Mouse (Mus musculus) liver, embryonic 14.5 days (tissue): ENCODE data around the gene Ewsr1. TPM values are rescaled to one million over a fixed set of nuclear protein-coding genes. Genes with fewer than 3 reads are reported as not detected.
A peak's percentile ranks its signal among the peaks of the same experiment; 100 is the strongest.

Source experiments
- ATAC-seq: fragments of 200-750 bp; cut with Nextera tagmentation; 2 replicates; pipeline ENCODE4 v1.8.0; 2017; ENCODE audit warnings: moderate number of reproducible peaks, mild to moderate bottlenecking, moderate library complexity; ENCODE audit not compliant: insufficient read depth
- DNase-seq, 3 experiments: peaks; one replicate each; pipeline ENCODE4 v3.0.0-alpha.2; 2012 to 2013; ENCODE audit warnings: low read depth in 3 of 3, low spot score in 3 of 3
- H3K27ac ChIP-seq: fragments of 300-500 bp; sonication (generic); 2 replicates; pipeline ENCODE4 v1.5.1; 2014; ENCODE audit warnings: moderate library complexity, mild to moderate bottlenecking, control low read depth, inconsistent platforms
- H3K27me3 ChIP-seq: fragments of 300-500 bp; sonication (generic); 2 replicates; pipeline ENCODE4 v1.6.1; 2014; ENCODE audit warnings: mild to moderate bottlenecking, low read length, moderate library complexity; ENCODE audit not compliant: control insufficient read depth, insufficient read depth
- H3K36me3 ChIP-seq: fragments of 300-500 bp; sonication (generic); replicated peaks from 2 replicates; pipeline ENCODE4 v1.6.1; 2014; ENCODE audit warnings: low read depth; ENCODE audit not compliant: control insufficient read depth, insufficient read depth
- H3K4me1 ChIP-seq, 2 experiments: fragments of 200-500 bp in 1 of 2; fragments of 300-500 bp in 1 of 2; sonication (generic) in 1 of 2; replicated peaks; 2 replicates each; pipeline ENCODE4 v1.6.1; 2012 to 2014; ENCODE audit warnings: antibody characterized with exemption in 1 of 2, inconsistent platforms in 1 of 2, low read length in 1 of 2; ENCODE audit not compliant: control insufficient read depth in 2 of 2, insufficient read depth in 2 of 2
- H3K4me2 ChIP-seq: fragments of 300-500 bp; sonication (generic); 2 replicates; pipeline ENCODE4 v1.6.1; 2014; ENCODE audit warnings: low read depth, mild to moderate bottlenecking, control low read depth, moderate library complexity
- H3K4me3 ChIP-seq, 2 experiments: fragments of 200-500 bp in 1 of 2; fragments of 300-500 bp in 1 of 2; sonication (generic) in 1 of 2; 2 replicates each; pipeline ENCODE4 v1.5.1; 2012 to 2014; ENCODE audit warnings: low read depth in 2 of 2, low read length in 2 of 2, mild to moderate bottlenecking in 2 of 2, control low read depth in 1 of 2, inconsistent platforms in 1 of 2, moderate library complexity in 1 of 2; ENCODE audit not compliant: insufficient read depth in 1 of 2
- H3K9ac ChIP-seq: fragments of 300-500 bp; sonication (generic); replicated peaks from 2 replicates; pipeline ENCODE4 v1.6.1; 2014; ENCODE audit warnings: mild to moderate bottlenecking, control low read depth, moderate library complexity
- H3K9me3 ChIP-seq: fragments of 300-500 bp; sonication (generic); 2 replicates; pipeline ENCODE4 v1.6.1; 2016; ENCODE audit warnings: low read length, mixed read lengths; ENCODE audit not compliant: control insufficient read depth
- CTCF ChIP-seq: IDR thresholded peaks from 2 replicates; pipeline ENCODE4 v1.5.1; 2016; ENCODE audit warnings: antibody characterized with exemption, low read depth, control low read depth
- EP300 ChIP-seq: IDR thresholded peaks from 2 replicates; pipeline ENCODE4 v1.6.1; 2016; ENCODE audit warnings: antibody characterized with exemption, low read depth
- WGBS: fragments of 180-500 bp; shearing (Covaris S2); extraction: QIAGEN DNeasy Blood & Tissue Kit; methylation state at CpG from one replicate; pipeline ENCODE4 v1.1.7; 2014; ENCODE audit not compliant: insufficient replicate concordance; 5-methylcytosine and 5-hydroxymethylcytosine counted together
- polyA plus RNA-seq, 2 experiments: library from polyadenylated mRNA; depleted of rRNA in 1 of 2; stranded (reverse) in 1 of 2; unstranded in 1 of 2; fragments of >200 nt; fragmentation: Nextera tagmentation in 1 of 2; extraction: Ambion mirVana in 1 of 2; gene quantifications; 2 replicates each; pipeline versions ENCODE4 v1.2.1 to v1.2.3; 2012 to 2014

Ewsr1 gene
- polyA plus RNA-seq, 2 experiments = 113 to 220 TPM

DNA sequence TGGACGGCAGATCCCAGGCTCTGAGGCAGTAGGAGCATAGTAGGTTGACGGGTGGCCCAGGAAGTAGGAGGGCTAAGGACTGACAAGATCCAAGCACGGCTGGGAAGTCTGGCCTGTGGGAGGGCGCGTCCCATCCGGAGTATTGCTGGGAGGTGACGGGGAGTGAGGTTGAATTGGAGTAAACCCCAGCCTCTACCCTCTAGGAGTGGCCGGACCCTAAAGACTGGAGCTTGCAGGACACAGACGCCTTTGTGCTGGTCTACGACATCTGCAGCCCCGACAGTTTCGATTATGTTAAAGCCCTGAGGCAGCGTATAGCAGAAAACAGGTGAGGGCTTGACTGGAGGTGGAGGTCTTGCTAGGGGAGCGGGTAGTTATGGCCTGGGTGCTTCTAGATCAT lies 39.8 kb downstream of the Ewsr1 start:
- DNase-seq (no peak), ATAC-seq (no peak)
- H3K36me3 ChIP-seq = no peaks in the 10 kb centered on the region
- no peak overlapping the region for H3K9ac ChIP-seq
- peaks cover 89% of the 10 kb centered on the region for H3K27me3 ChIP-seq
- WGBS = 27% methylated on average over 14 of the region's 14 CpGs
- TF ChIP-seq EP300 (no peak), CTCF (no peak)
- H3K4me2 ChIP-seq = no peak overlapping the region
- H3K9me3 ChIP-seq = no peaks in the 10 kb centered on the region
- no peak overlapping the region for H3K27ac ChIP-seq
- H3K4me3 ChIP-seq = no peak overlapping the region
- peaks cover under 1 to 3% of the 10 kb centered on the region in 2 experiments; a peak in 1 of 4 replicates for H3K4me1 ChIP-seq

DNA sequence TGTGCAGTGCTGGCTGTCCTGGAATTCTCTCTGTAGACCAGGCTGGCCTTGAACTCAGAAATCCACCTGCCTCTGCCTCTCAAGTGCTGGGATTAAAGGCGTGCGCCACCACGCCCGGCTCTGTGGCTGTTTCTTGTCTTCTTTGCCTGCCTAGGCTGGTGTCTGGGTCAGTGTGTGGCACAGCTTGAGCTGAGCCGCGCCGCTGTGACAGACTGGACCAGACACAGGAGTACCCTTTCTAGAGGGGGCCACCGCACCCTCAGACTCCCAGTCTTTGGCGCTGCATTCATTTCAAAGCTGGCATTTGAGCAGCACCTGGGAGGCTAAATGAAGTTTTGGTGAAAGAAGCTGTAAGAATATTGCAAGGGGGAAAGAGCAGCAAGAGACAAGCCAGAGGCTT lies 40.3 kb downstream of the Ewsr1 start:
- Histone ChIP-seq H3K27me3 (peaks cover 86% of the 10 kb centered on the region), H3K27ac (no peak overlapping the region), H3K36me3 (no peaks in the 10 kb centered on the region), H3K9me3 (no peaks in the 10 kb centered on the region), H3K4me2 (no peak overlapping the region), H3K4me1 (no peaks in the 10 kb centered on the region; a peak in 1 of 4 replicates), H3K9ac (no peak overlapping the region), H3K4me3 (no peak overlapping the region)
- no peak for TF ChIP-seq EP300
- TF ChIP-seq CTCF = no peak
- no peak for DNase-seq
- 31% methylated on average over 9 of the region's 9 CpGs for WGBS
- no peak for ATAC-seq

DNA sequence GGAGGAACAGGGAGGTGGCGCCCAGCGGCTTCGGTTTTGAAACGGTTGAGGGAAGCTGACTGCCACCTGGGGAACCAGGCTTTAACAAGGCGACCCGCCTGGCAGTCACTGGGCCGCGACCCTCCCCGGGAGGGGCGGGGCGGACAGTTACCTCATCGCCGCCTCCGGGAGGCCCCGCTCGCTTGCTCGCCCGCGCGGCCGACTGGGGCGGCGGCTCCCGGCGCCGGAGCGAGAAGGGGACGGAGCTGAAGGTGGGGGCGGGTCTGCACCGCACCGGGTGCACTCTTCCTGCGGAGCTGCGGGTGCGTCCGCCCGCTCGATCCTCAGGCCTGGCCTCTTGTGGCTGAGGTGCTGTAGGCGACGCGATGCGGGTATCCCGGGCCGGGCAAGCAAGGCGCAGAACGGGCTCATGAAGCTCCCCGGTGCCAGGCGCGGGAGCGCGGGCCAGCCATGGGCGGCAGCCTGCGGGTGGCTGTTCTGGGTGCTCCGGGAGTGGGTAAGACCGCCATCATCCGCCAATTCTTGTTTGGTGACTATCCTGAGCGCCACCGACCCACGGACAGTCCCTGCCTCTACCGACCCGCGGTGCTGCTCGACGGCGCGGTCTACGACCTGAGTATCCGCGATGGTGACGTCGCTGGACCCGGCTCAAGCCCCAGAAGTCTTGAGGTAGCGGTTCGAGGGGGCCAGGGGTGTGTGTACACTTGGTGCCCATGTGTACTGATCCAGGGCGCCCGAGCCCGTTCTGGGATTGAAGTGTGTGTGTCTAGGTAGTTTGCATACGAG lies 41.0 kb downstream of the Ewsr1 start, which contains the start of gene Rasl10a:
Gene Rasl10a, plus strand, starts transcription at position 273 of the 786 bp plus-strand sequence.
- Histone ChIP-seq H3K4me1 (no peaks in the 10 kb centered on the region; a peak in 1 of 4 replicates), H3K36me3 (no peaks in the 10 kb centered on the region), H3K9ac (no peak within 1 kb of the TSS), H3K4me3 (peak within 1 kb of the TSS; percentile 8 to 46; a peak in 3 of 4 replicates), H3K4me2 (peak within 1 kb of the TSS; percentile 59), H3K9me3 (no peaks in the 10 kb centered on the region), H3K27me3 (peaks cover 79% of the 10 kb centered on the region), H3K27ac (no peak within 1 kb of the TSS)
- DNase-seq (no peak), ATAC-seq (no peak)
- WGBS = 2% methylated on average over 75 of the region's 77 CpGs
- no peak for TF ChIP-seq EP300
- no peak for TF ChIP-seq CTCF

DNA sequence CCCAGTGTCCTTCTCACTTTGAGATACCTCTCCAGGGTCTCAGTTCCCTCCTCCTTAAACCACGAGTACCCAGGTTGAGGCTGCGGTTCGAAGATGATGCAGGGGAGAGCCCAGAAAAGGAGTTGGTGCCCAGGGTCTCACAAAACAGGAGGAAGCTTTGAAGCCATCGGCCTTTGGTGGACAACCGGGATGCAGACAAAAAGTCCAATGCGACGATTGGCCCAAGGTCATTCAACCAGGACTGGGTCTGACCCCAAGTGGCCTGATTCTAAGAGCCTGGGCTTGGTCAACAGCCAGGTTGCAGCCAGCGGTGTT lies 41.6 kb downstream of the Ewsr1 start:
- Histone ChIP-seq H3K36me3 (no peaks in the 10 kb centered on the region), H3K27me3 (peaks cover 73% of the 10 kb centered on the region), H3K4me3 (peak overlapping the region in 1 of 2 experiments; percentile 46; a peak in 2 of 4 replicates), H3K4me1 (no peaks in the 10 kb centered on the region; a peak in 1 of 4 replicates), H3K9me3 (no peaks in the 10 kb centered on the region), H3K9ac (no peak overlapping the region), H3K4me2 (peak overlapping the region; percentile 59), H3K27ac (no peak overlapping the region)
- WGBS = 13% methylated on average over 8 of the region's 8 CpGs
- no peak for TF ChIP-seq CTCF
- TF ChIP-seq EP300 = no peak
- DNase-seq = no peak
- no peak for ATAC-seq

DNA sequence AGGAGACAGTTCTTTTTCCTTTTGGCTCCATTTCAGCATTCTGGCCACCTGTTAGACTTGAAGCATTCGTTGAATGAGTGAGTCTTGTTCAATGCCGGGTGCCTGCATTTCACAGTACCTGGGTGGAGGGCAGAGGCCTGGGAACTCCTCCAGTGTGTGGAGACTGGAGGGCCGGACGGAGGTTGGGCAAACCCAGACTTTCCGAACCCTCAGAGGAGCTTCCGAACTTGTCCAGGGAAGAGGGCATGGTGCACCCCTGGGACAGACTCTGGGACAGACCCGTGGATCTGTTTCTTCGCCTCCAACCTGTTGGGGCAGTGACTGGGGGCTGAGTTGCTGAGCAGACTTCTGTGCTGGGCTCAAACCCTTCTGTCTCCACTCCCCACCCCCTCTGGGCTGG lies 42.0 kb downstream of the Ewsr1 start:
- H3K4me1 ChIP-seq = no peaks in the 10 kb centered on the region; a peak in 1 of 4 replicates
- H3K27ac ChIP-seq = no peak overlapping the region
- no peak for ATAC-seq
- H3K4me2 ChIP-seq = no peak overlapping the region
- 57% methylated on average over 8 of the region's 8 CpGs for WGBS
- no peaks in the 10 kb centered on the region for H3K36me3 ChIP-seq
- H3K27me3 ChIP-seq = peaks cover 69% of the 10 kb centered on the region
- no peak for TF ChIP-seq EP300
- TF ChIP-seq CTCF = no peak
- DNase-seq = no peak
- no peaks in the 10 kb centered on the region for H3K9me3 ChIP-seq
- H3K9ac ChIP-seq = no peak overlapping the region
- no peak overlapping the region for H3K4me3 ChIP-seq
